Mouse (Mus musculus) olfactory bulb, adult 2 months (tissue): ENCODE results near the gene Syce2. TPM values are rescaled to one million over a fixed set of nuclear protein-coding genes. Genes with fewer than 3 reads are reported as not detected.
"Not testable (repeated sequence)": the region's sequence is repeated elsewhere in the genome, so short reads cannot be mapped to it uniquely, and the experiment has no call there.

ENCODE experiments used
- H3K27ac ChIP-seq: fragments of 200-500 bp; 2 replicates; pipeline ENCODE4 v1.5.1; 2012; ENCODE audit warnings: low read depth, low read length; ENCODE audit not compliant: insufficient read depth
- H3K4me1 ChIP-seq: fragments of 200-500 bp; 2 replicates; pipeline ENCODE4 v1.6.1; 2012; ENCODE audit warnings: low read length; ENCODE audit not compliant: control insufficient read depth, insufficient read depth
- H3K4me3 ChIP-seq: fragments of 200-500 bp; 2 replicates; pipeline ENCODE4 v1.5.1; 2012; ENCODE audit warnings: mild to moderate bottlenecking, low read depth, low read length, moderate library complexity; ENCODE audit not compliant: insufficient read depth
- CTCF ChIP-seq: fragments of 200-500 bp; IDR thresholded peaks from 2 replicates; pipeline ENCODE4 v1.5.1; 2012; ENCODE audit warnings: low read depth, mild to moderate bottlenecking, low read length, moderate library complexity; ENCODE audit not compliant: insufficient read depth
- POLR2A ChIP-seq: fragments of 200-500 bp; IDR thresholded peaks from 2 replicates; pipeline ENCODE4 v1.6.1; 2012; ENCODE audit warnings: mild to moderate bottlenecking, low read depth, low read length, moderate library complexity; ENCODE audit not compliant: insufficient read depth
- WGBS: fragments of 180-500 bp; shearing (Covaris S2); methylation state at CpG from one replicate; pipeline ENCODE4 v1.1.7; 2018; 5-methylcytosine and 5-hydroxymethylcytosine counted together
- polyA plus RNA-seq: library from polyadenylated mRNA; stranded (reverse); fragments of >200 nt; gene quantifications from 2 replicates; pipeline ENCODE4 v1.2.4, GENCODE M21; 2012; ENCODE audit warnings: low replicate concordance; ENCODE audit not compliant: missing spikeins, insufficient read depth, insufficient read length

Gene Syce2
- polyA plus RNA-seq, 1 experiment: not detected

DNA sequence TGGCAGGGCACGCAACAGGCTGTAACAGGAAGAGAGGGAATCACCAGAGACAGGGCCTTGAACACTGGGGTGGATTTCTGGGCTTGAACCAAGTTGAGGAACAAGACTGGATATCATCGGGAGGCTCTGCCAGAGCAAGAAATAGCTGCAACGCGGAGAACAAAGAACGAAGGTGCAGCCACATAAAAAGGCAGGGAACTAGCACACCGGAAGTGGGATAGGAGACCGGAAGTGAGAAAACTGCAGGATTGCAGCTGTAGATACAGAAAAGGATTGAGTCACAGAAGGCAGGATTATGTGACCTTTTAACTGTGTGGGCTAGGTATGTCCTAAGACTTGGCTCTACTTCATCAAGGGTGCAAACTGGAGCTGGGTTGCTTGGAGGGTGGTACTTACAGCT is 32.4 kb downstream of the Syce2 start:
- 88% methylated on average over 7 of the region's 7 CpGs for WGBS
- no peak overlapping the region for H3K27ac ChIP-seq
- TF ChIP-seq POLR2A (no peak), CTCF (no peak)
- H3K4me3 ChIP-seq: no peak overlapping the region
- H3K4me1 ChIP-seq: peaks cover 14% of the 10 kb centered on the region

DNA sequence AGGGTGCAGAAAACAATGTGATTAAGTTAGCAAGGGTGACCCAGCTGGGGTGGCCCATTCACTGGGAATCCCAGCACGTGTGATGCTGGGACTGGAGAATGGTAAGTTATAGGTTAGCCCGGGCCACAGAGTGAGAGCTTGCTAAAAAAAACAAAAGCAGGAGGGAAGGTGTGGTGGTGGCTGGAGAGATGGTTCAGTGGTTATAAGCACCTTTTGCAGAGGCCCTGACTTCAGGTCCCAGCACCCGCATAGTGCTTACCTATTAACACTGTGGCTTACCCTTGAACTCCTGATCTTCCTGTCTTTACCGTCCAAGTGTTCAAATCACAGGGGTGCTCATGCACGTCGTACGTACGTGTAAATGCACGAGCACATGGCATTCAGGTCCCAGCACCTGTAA is 35.1 kb downstream of the Syce2 start:
- no peak overlapping the region for H3K27ac ChIP-seq
- TF ChIP-seq POLR2A: no peak
- no peak for TF ChIP-seq CTCF
- H3K4me1 ChIP-seq: peaks cover 15% of the 10 kb centered on the region
- WGBS: 95% methylated on average over 9 of the region's 9 CpGs
- no peak overlapping the region for H3K4me3 ChIP-seq

DNA sequence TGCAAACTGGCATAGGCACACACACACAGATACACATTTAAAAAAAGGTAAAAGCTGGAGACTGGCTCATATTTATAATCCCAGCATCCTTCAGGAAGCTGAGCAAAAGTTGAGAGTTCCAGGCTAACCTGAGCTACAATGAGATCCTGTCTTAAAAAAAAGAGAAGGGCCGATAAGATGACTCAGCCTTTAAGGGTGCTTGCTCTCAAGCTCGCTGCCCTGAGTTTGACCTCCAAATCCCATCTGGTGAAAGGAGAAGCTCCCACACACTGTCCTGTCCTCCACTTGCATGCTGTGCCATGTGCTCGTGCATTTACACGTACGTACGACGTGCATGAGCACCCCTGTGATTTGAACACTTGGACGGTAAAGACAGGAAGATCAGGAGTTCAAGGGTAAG is 35.6 kb downstream of the Syce2 start:
- no peak overlapping the region for H3K27ac ChIP-seq
- 82% methylated on average over 8 of the region's 8 CpGs for WGBS
- peaks cover 14% of the 10 kb centered on the region for H3K4me1 ChIP-seq
- no peak for TF ChIP-seq CTCF
- TF ChIP-seq POLR2A: no peak
- H3K4me3 ChIP-seq: no peak overlapping the region

DNA sequence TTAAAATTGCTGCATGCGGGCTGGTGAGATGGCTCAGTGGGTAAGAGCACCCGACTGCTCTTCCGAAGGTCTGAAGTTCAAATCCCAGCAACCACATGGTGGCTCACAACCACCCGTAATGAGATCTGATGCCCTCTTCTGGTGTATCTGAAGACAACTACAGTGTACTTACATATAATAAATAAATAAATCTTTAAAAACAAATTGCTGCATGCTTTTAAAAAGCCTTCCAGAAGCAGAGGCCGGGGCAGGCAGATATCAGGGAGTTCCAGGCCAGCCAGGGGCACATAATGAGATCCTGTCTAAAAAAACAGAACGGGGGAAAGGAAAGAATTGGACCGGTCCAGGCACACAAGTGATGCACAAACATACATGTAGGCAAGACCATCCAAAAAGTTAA is 36.1 kb downstream of the Syce2 start:
- H3K4me3 ChIP-seq, H3K27ac ChIP-seq: not testable (repeated sequence)
- H3K4me1 ChIP-seq: peaks cover 16% of the 10 kb centered on the region
- whole genome bisulfite sequencing: 31% methylated on average over 7 of the region's 7 CpGs

DNA sequence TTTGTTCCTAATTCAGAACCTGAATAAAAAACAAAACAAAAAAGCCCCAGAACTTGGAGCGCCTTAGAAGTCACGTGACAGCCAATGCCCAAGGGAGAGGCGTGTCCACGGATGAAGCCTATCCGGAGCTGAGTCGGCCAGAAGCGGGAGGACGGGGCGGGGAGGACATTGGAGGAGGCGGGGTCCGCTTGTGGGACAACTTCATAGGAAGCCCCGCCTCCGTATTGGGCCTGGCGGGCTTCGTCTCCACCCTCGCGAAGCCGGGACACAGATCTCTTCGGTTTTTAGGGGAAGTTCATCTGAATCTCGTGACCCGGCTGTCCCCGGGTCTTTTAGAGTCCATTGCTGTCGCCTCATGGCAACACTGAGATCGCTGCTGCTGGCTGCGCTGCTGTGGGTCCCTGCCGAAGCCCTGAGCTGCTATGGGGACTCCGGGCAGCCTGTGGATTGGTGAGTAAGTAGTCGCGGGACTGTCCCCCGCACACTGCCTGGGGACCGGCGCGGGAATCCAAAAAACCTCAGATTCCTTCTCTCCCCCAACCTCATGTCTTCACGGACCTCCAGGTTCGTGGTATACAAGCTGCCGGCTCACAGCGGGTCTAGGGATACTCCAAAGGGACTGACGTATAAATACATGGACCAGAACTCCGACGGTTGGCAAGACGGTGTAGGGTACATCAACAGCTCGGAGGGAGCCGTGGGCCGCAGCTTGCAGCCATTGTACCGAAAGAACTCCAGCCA is 36.7 kb downstream of the Syce2 start, which contains the start of gene Dnase2a:
Dnase2a (plus strand) TSS at position 140 of the 741 bp plus-strand sequence.
- 6% methylated on average over 45 of the region's 45 CpGs for WGBS
- TF ChIP-seq CTCF: no peak
- TF ChIP-seq POLR2A: 0 out of 2 replicates have a peak, but pooled peaks have one; percentile 28
- Histone ChIP-seq H3K4me3 (peak within 1 kb of the TSS; percentile 46), H3K27ac (no peak within 1 kb of the TSS), H3K4me1 (peaks cover 19% of the 10 kb centered on the region)

DNA sequence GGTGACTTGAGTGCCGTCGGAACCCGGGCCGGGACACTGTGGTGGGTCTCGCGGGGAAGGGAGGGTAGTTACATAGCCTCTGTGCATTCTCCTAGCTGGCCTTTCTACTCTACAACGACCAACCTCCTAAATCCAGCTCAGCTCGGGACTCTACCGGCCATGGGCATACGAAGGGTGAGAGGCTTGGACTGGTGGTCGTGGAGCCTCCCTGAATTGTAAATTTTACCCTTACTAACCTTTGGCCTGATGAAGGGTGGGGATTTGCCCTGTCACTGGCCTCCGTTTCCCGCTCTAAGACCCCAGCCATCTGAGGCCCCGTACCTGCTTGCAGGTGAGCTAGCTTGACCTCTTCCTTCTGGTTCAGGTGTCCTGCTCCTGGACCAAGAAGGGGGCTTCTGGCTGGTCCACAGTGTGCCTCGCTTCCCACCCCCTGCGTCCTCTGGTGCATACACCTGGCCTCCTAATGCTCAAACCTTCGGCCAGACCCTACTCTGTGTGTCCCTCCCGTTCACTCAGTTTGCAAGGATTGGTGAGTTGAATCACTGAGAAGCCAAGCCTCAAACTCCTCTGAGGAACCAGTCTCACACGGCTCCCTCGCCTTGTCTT is 37.4 kb downstream of the Syce2 start:
- 62% methylated on average over 20 of the region's 20 CpGs for WGBS
- peak overlapping the region; percentile 46; the same call in 1 of the 2 replicates for H3K4me3 ChIP-seq
- no peak overlapping the region for H3K27ac ChIP-seq
- TF ChIP-seq CTCF (no peak), POLR2A (no peak)
- H3K4me1 ChIP-seq: peaks cover 19% of the 10 kb centered on the region

DNA sequence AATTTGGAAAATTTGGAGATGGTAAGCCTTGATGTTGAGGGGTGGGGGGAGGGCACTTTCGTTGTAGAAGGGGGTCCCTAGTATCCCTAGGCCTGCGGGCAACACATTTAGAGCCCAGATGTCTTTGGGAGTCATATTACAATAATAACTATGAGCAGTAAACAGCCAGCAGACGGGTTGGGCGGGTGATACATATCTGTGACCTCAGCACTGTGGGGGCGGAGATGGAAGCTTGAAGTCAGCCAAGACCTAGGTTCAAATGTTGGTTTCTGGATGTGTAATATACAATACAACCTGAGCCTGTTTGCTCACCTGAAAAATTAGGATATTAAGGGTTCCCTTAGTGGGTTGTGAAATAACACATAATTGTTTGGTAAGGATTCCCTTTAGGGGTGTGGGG is 38.0 kb downstream of the Syce2 start:
- TF ChIP-seq POLR2A: no peak
- TF ChIP-seq CTCF: no peak
- H3K27ac ChIP-seq: no peak overlapping the region
- WGBS: 83% methylated on average over 5 of the region's 5 CpGs

DNA sequence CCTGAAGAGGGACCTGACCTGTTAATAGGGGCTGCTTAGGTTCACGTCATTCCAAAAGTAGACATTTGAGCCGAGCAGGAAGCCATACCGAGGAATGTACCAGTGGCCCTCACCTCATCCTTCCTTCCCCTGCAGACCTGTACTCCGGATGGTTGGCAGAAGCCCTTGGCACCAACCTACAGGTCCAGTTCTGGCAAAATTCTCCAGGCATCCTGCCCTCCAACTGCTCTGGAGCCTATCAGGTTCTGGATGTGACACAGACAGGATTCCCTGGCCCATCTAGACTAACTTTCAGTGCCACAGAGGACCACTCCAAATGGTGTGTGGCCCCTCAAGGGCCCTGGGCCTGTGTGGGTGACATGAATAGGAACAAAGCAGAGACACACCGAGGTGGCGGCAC is 38.6 kb downstream of the Syce2 start:
- no peak overlapping the region for H3K27ac ChIP-seq
- no peak for TF ChIP-seq POLR2A
- TF ChIP-seq CTCF: no peak

More for the DNA sequence above, 38.0 kb downstream of the Syce2 start:
- no peak overlapping the region for H3K4me3 ChIP-seq
- peaks cover 19% of the 10 kb centered on the region for H3K4me1 ChIP-seq

DNA sequence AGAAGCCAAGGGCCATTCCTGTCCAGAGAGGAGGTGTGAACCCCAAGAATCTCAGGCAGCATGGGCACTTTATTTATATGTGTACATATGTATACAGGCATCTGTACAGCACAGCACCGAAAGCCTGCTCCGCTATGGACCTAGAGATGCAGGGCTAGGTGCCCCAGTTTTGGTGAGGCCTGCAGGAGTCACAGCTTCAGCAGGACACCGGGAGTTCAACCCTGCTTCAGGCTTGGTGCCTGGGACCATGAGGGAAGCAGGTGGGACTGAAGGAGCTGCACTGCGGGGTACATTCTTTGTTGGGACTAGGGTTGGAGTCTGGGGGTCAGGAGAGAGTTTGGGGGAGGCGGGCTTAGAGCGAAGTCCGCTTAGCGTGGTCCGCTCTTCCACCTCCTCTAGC is 39.9 kb downstream of the Syce2 start:
- Histone ChIP-seq H3K4me3 (no peak overlapping the region), H3K27ac (no peak overlapping the region), H3K4me1 (peaks cover 19% of the 10 kb centered on the region)
- 92% methylated on average over 9 of the region's 9 CpGs for WGBS
- TF ChIP-seq CTCF (no peak), POLR2A (no peak)

More for the DNA sequence above, 38.6 kb downstream of the Syce2 start:
- 88% methylated on average over 6 of the region's 6 CpGs for WGBS
- Histone ChIP-seq H3K4me3 (no peak overlapping the region), H3K4me1 (peaks cover 19% of the 10 kb centered on the region)

DNA sequence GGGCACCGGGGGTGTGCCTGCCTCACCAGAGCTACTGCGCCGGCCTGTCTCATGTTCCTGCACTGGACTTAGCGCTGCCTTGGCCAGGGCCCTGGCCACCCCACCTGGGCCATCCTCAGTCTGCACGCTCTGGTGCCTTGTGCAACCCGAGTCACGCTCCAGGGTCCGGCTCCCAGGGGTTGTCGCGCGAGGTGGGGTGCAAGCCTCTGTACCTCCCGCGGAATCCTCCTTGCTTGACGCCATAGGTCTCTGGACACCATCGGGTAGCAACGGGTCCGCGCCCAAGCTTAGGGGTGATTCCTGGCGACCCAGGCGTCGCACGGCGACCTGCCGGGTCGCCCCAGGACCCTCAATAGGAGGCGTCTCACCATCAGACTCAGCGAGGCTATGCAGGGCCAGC is 40.5 kb downstream of the Syce2 start:
- Histone ChIP-seq H3K27ac (no peak overlapping the region), H3K4me3 (no peak overlapping the region), H3K4me1 (peaks cover 19% of the 10 kb centered on the region)
- WGBS: 64% methylated on average over 27 of the region's 27 CpGs
- TF ChIP-seq POLR2A (no peak), CTCF (no peak)
